Mouse (Mus musculus): ENCODE data around the gene Atp6v0c. TPM values are rescaled to one million over a fixed set of nuclear protein-coding genes. Genes with fewer than 3 reads are reported as not detected.
A peak's percentile ranks its signal among the peaks of the same experiment; 100 is the strongest.

Atp6v0c gene
- polyA plus RNA-seq, 1 experiment from 2014 or later, result 473 TPM

DNA sequence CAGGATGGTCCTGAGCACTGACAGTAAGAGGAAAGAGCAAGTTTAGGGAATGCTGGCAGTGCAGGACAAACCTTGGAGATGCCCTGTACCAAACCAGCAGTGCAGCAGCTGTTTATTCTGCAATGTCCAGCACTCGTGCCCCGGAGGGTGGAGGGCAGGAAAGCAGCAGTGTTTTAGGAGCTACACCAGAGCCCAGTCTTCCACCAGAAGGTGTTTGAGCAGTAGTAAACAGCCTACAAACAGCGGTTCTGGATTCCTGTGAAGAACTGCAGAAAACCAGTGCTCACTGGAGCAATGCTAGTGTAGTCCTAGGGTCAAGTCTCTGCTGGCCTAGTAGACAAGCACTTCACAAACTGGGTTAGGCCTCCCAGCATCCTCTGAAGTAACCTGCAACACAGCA is 4.8 kb upstream of the Atp6v0c start:
- no peak for DNase-seq
- Histone ChIP-seq H3K9me3 (ENCODE audit: low read depth, low read length) (no peaks in the 10 kb centered on the region), H3K27ac (ENCODE audit: low read depth) (no peak overlapping the region), H3K9ac (no peak overlapping the region), H3K27me3 (ENCODE audit: insufficient read depth, low read length) (no peaks in the 10 kb centered on the region), H3K36me3 (ENCODE audit: insufficient read depth) (no peaks in the 10 kb centered on the region), H3K4me3 (ENCODE audit: low read depth, low read length) (no peak overlapping the region), H3K4me2 (no peak overlapping the region), H3K4me1 (ENCODE audit: insufficient read depth) (no peaks in the 10 kb centered on the region)
- TF ChIP-seq CTCF (IDR thresholded peaks at IDR 0.05; ENCODE audit: low read depth), result no peak
- WGBS, result 68% methylated on average over 3 of the region's 3 CpGs
- ATAC-seq (ENCODE audit: insufficient read depth), result no peak

DNA sequence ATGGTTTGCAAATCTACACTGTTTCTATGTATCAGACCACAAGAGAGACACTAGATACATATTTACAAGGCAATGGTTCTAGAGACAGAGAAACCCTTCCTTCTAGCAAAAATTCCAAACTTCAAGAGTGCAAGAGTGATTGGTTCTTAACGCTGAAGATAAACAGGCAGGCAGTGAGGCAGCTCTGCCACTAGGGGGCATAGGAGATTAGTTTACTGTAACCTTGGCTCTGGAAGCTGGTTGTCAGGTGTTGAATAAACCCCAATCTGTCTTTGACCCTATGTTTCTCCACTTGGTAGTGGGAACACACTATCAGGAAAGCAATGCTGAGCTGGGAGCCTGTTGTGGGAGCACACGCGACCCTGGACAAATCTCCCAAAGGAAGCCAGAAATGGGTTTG is 3.9 kb upstream of the Atp6v0c start:
- Histone ChIP-seq H3K36me3 (ENCODE audit: insufficient read depth) (no peaks in the 10 kb centered on the region), H3K4me2 (no peak overlapping the region), H3K4me1 (ENCODE audit: insufficient read depth) (no peaks in the 10 kb centered on the region), H3K9ac (no peak overlapping the region), H3K4me3 (ENCODE audit: low read depth, low read length) (no peak overlapping the region), H3K27me3 (ENCODE audit: insufficient read depth, low read length) (no peaks in the 10 kb centered on the region), H3K27ac (ENCODE audit: low read depth) (no peak overlapping the region), H3K9me3 (ENCODE audit: low read depth, low read length) (no peaks in the 10 kb centered on the region)
- 1% methylated on average over 3 of the region's 3 CpGs for WGBS
- peak; percentile 96 for TF ChIP-seq CTCF (IDR thresholded peaks at IDR 0.05; ENCODE audit: low read depth)
- DNase-seq, result peak; percentile 90
- ATAC-seq (ENCODE audit: insufficient read depth), result no peak

GRCm38 (mm10) chr17:24171738-24172137 is 2.2 kb upstream of the Atp6v0c start:
- H3K4me1 ChIP-seq (ENCODE audit: insufficient read depth), result peaks cover 9% of the 10 kb centered on the region; the same call in 1 of the 2 replicates
- WGBS, result 80% methylated on average over 4 of the region's 4 CpGs
- TF ChIP-seq CTCF (IDR thresholded peaks at IDR 0.05; ENCODE audit: low read depth), result no peak
- ATAC-seq (ENCODE audit: insufficient read depth) (no peak), DNase-seq (no peak)
- H3K27ac ChIP-seq (ENCODE audit: low read depth), result no peak overlapping the region
- no peaks in the 10 kb centered on the region for H3K27me3 ChIP-seq (ENCODE audit: insufficient read depth, low read length)
- H3K9me3 ChIP-seq (ENCODE audit: low read depth, low read length), result no peaks in the 10 kb centered on the region
- peaks cover 12% of the 10 kb centered on the region for H3K36me3 ChIP-seq (ENCODE audit: insufficient read depth)
- H3K4me2 ChIP-seq, result no peak overlapping the region
- H3K9ac ChIP-seq, result no peak overlapping the region
- H3K4me3 ChIP-seq (ENCODE audit: low read depth, low read length), result no peak overlapping the region

GRCm38 (mm10) chr17:24170729-24171128 is 1.2 kb upstream of the Atp6v0c start:
- peaks cover 17% of the 10 kb centered on the region for H3K36me3 ChIP-seq (ENCODE audit: insufficient read depth)
- DNase-seq (no peak), ATAC-seq (ENCODE audit: insufficient read depth) (no peak)
- H3K4me3 ChIP-seq (ENCODE audit: low read depth, low read length), result no peak overlapping the region
- H3K4me1 ChIP-seq (ENCODE audit: insufficient read depth), result peaks cover 9% of the 10 kb centered on the region; the same call in 1 of the 2 replicates
- WGBS, result 65% methylated on average over 5 of the region's 5 CpGs
- no peak overlapping the region for H3K27ac ChIP-seq (ENCODE audit: low read depth)
- H3K9me3 ChIP-seq (ENCODE audit: low read depth, low read length), result no peaks in the 10 kb centered on the region
- no peak overlapping the region for H3K9ac ChIP-seq
- no peak for TF ChIP-seq CTCF (IDR thresholded peaks at IDR 0.05; ENCODE audit: low read depth)
- H3K4me2 ChIP-seq, result no peak overlapping the region
- H3K27me3 ChIP-seq (ENCODE audit: insufficient read depth, low read length), result no peaks in the 10 kb centered on the region

- WGBS, result 57% methylated on average over 3 of the region's 3 CpGs
- Histone ChIP-seq H3K27ac (ENCODE audit: low read depth) (no peak overlapping the region; the same call in 1 of the 2 replicates), H3K4me2 (peak overlapping the region; percentile 81), H3K36me3 (ENCODE audit: insufficient read depth) (peaks cover 23% of the 10 kb centered on the region), H3K9me3 (ENCODE audit: low read depth, low read length) (no peaks in the 10 kb centered on the region), H3K27me3 (ENCODE audit: insufficient read depth, low read length) (no peaks in the 10 kb centered on the region), H3K4me3 (ENCODE audit: low read depth, low read length) (peak overlapping the region; percentile 85), H3K4me1 (ENCODE audit: insufficient read depth) (peaks cover 9% of the 10 kb centered on the region; the same call in 1 of the 2 replicates), H3K9ac (peak overlapping the region; percentile 84)
- DNase-seq, result no peak
- no peak for TF ChIP-seq CTCF (IDR thresholded peaks at IDR 0.05; ENCODE audit: low read depth)
- ATAC-seq (ENCODE audit: insufficient read depth), result no peak
Observed at GRCm38 (mm10) chr17:24170125-24170524, 623 bp upstream of the Atp6v0c start.

DNA sequence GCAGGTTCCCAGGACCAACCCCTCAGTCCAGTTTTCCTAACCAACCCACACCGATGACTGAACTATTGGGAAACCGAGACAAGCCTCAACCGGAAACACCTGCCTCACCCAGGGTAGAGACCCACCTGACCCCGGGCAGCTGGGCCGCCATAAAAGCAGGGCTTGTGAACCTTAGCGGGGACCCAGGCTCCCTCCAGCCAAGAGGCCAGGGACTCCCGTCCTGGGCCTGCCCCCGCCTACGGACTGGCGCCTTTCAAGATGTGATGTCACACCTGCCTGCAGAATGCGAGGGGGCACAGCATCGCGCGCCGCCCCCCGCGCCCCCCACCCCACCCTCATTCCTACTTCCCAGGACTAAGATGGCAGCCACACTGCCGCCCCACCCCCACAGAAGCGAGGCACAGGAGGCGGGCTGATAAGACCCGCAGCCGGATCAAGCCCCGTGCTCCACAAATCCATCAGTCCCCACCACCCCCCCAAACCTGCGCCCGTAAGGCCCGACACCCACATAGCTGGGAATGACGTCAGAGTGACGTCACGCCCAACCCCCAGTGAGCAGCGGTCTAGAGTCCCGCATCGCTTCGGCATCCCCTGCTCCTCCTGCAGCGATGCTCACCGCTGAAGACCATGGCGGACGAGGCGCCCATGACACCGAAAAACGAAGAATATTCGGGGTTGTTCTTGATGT is 768 bp downstream of the Atp6v0c start:
- ATAC-seq (ENCODE audit: insufficient read depth) (peak; percentile 55), DNase-seq (peak; percentile 74)
- no peaks in the 10 kb centered on the region for H3K9me3 ChIP-seq (ENCODE audit: low read depth, low read length)
- no peak for TF ChIP-seq CTCF (IDR thresholded peaks at IDR 0.05; ENCODE audit: low read depth)
- H3K4me1 ChIP-seq (ENCODE audit: insufficient read depth), result peaks cover 9% of the 10 kb centered on the region; the same call in 1 of the 2 replicates
- H3K27ac ChIP-seq (ENCODE audit: low read depth), result peak overlapping the region; percentile 96
- WGBS, result 1% methylated on average over 41 of the region's 41 CpGs
- H3K9ac ChIP-seq, result peak overlapping the region; percentile 84
- peak overlapping the region; percentile 85 for H3K4me3 ChIP-seq (ENCODE audit: low read depth, low read length)
- H3K36me3 ChIP-seq (ENCODE audit: insufficient read depth), result peaks cover 28% of the 10 kb centered on the region
- H3K4me2 ChIP-seq, result peak overlapping the region; percentile 81
- no peaks in the 10 kb centered on the region for H3K27me3 ChIP-seq (ENCODE audit: insufficient read depth, low read length)

- Histone ChIP-seq H3K4me1 (ENCODE audit: insufficient read depth) (peaks cover 9% of the 10 kb centered on the region; the same call in 1 of the 2 replicates), H3K36me3 (ENCODE audit: insufficient read depth) (peaks cover 28% of the 10 kb centered on the region), H3K4me2 (peak overlapping the region; percentile 81), H3K27me3 (ENCODE audit: insufficient read depth, low read length) (no peaks in the 10 kb centered on the region), H3K9ac (peak overlapping the region; percentile 84), H3K4me3 (ENCODE audit: low read depth, low read length) (peak overlapping the region; percentile 85), H3K27ac (ENCODE audit: low read depth) (peak overlapping the region; percentile 96; the same call in 1 of the 2 replicates), H3K9me3 (ENCODE audit: low read depth, low read length) (no peaks in the 10 kb centered on the region)
- no peak for TF ChIP-seq CTCF (IDR thresholded peaks at IDR 0.05; ENCODE audit: low read depth)
- DNase-seq, result no peak
- 50% methylated on average over 7 of the region's 7 CpGs for WGBS
- ATAC-seq (ENCODE audit: insufficient read depth), result no peak
Observed at GRCm38 (mm10) chr17:24167891-24168505, 1.5 kb downstream of the Atp6v0c start.
